Mouse (Mus musculus): ENCODE data around the gene Slc25a33. TPM values are rescaled to one million over a fixed set of nuclear protein-coding genes. Genes with fewer than 3 reads are reported as not detected.

Slc25a33 gene
- polyA plus RNA-seq, 1 experiment from 2014 or later: 14.2 TPM

GRCm38 (mm10) chr4:149797220-149797610, 23.1 kb upstream of the Slc25a33 start:
- H3K9me3 ChIP-seq (ENCODE audit: low read length): no peaks in the 10 kb centered on the region
- 78% methylated on average over 1 of the region's 1 CpGs for WGBS
- no peak overlapping the region for H3K4me2 ChIP-seq (replicated peaks; ENCODE audit: low read depth, low read length)
- H3K36me3 ChIP-seq (ENCODE audit: insufficient read depth, low read length): no peaks in the 10 kb centered on the region
- ATAC-seq (ENCODE audit: low FRiP score, low TSS enrichment): no peak
- no peaks in the 10 kb centered on the region for H3K27me3 ChIP-seq (ENCODE audit: insufficient read depth, low read length)
- peaks cover 31% of the 10 kb centered on the region for H3K4me1 ChIP-seq (ENCODE audit: insufficient read depth, low read length)
- no peak overlapping the region for H3K4me3 ChIP-seq (ENCODE audit: low read length)
- no peak overlapping the region for H3K9ac ChIP-seq (replicated peaks; ENCODE audit: low read length)
- no peak overlapping the region for H3K27ac ChIP-seq (ENCODE audit: low read length)

DNA sequence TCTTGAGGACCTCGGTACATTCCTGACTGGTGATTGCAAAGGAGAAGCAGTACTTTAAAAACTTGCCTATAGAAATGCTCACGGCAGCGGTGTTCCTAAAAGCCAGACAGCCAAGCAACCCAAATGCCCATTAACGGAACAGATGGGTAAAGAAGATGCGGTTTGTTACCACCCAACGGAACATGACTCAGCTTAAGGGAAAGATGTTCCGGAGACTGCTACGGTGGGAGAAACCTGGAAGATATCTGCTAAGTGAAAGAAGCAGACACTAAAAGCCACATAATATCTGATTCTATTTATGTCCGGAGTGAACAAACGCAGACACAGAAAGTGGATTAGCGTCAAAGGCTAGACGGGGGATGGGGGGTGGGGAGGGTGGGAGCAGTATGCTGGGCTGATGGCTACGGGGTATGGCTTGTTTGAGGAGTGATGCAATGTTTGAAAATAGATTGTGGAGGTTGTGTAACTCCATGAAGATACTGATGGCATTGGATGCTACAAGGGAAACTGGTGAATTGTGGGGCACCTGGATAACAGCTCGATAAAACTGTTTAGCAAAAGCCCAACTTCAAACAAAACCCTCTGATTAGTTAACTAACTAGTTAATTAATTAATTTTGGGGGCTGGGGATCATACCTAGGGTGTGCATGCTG, 22.6 kb upstream of the Slc25a33 start:
- Histone ChIP-seq H3K27me3 (ENCODE audit: insufficient read depth, low read length) (no peaks in the 10 kb centered on the region), H3K9ac (replicated peaks; ENCODE audit: low read length) (no peak overlapping the region), H3K9me3 (ENCODE audit: low read length) (no peaks in the 10 kb centered on the region), H3K36me3 (ENCODE audit: insufficient read depth, low read length) (no peaks in the 10 kb centered on the region), H3K4me1 (ENCODE audit: insufficient read depth, low read length) (peaks cover 31% of the 10 kb centered on the region), H3K4me3 (ENCODE audit: low read length) (no peak overlapping the region), H3K4me2 (replicated peaks; ENCODE audit: low read depth, low read length) (no peak overlapping the region), H3K27ac (ENCODE audit: low read length) (no peak overlapping the region)
- ATAC-seq (ENCODE audit: low FRiP score, low TSS enrichment): no peak
- 82% methylated on average over 14 of the region's 14 CpGs for WGBS

DNA sequence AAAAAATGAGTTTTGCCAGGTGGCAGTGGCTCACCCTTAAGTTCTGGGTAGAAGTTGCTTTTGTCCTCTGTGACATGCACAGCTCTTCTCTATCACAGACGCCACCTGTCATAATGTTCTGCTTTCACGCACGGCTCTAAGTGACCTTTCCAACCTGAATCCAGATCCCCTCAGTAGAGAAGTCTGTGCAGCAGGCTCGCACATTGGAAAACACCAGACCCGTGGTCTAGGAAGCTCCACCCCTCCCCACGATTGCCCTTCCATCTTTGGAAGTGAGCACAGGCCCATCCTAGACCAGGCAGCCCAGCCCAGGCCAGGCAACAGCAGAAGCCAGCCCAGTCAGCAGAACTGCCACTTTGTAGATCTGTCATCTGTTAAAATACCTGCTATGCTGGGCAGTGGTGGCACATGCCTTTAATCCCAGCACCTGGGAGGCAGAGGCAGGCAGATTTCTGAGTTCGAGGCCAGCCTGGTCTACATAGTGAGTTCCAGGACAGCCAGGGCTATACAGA, 20.9 kb upstream of the Slc25a33 start:
- Histone ChIP-seq H3K27ac (ENCODE audit: low read length) (no peak overlapping the region), H3K36me3 (ENCODE audit: insufficient read depth, low read length) (no peaks in the 10 kb centered on the region), H3K9ac (replicated peaks; ENCODE audit: low read length) (no peak overlapping the region), H3K4me2 (replicated peaks; ENCODE audit: low read depth, low read length) (no peak overlapping the region), H3K27me3 (ENCODE audit: insufficient read depth, low read length) (no peaks in the 10 kb centered on the region), H3K4me3 (ENCODE audit: low read length) (no peak overlapping the region), H3K9me3 (ENCODE audit: low read length) (no peaks in the 10 kb centered on the region), H3K4me1 (ENCODE audit: insufficient read depth, low read length) (peaks cover 29% of the 10 kb centered on the region)
- no peak for ATAC-seq (ENCODE audit: low FRiP score, low TSS enrichment)
- 87% methylated on average over 7 of the region's 7 CpGs for WGBS

DNA sequence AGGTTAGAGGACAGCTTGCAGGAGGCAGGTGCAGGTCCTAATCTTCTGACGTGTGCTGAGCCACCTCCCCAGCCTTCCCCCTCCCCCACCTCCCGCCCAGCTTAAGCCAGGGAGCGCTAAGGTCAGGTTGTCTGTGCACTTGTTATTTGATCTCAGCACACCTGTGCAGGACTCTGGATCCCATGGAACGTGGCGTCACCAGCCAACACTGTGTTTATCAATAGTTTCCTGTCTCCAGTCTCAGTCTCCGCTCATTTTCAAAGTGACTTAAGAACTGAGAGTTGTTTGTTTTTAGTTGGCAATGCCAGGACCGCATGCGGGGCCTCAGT, 19.9 kb upstream of the Slc25a33 start:
- ATAC-seq (ENCODE audit: low FRiP score, low TSS enrichment): peak; percentile 37; the same call in 1 of the 2 replicates
- no peak overlapping the region for H3K4me3 ChIP-seq (ENCODE audit: low read length)
- no peak overlapping the region for H3K27ac ChIP-seq (ENCODE audit: low read length)
- WGBS: 35% methylated on average over 8 of the region's 8 CpGs
- no peaks in the 10 kb centered on the region for H3K36me3 ChIP-seq (ENCODE audit: insufficient read depth, low read length)
- no peak overlapping the region for H3K9ac ChIP-seq (replicated peaks; ENCODE audit: low read length)
- H3K4me2 ChIP-seq (replicated peaks; ENCODE audit: low read depth, low read length): no peak overlapping the region
- H3K4me1 ChIP-seq (ENCODE audit: insufficient read depth, low read length): peaks cover 30% of the 10 kb centered on the region
- no peaks in the 10 kb centered on the region for H3K27me3 ChIP-seq (ENCODE audit: insufficient read depth, low read length)
- H3K9me3 ChIP-seq (ENCODE audit: low read length): no peaks in the 10 kb centered on the region

DNA sequence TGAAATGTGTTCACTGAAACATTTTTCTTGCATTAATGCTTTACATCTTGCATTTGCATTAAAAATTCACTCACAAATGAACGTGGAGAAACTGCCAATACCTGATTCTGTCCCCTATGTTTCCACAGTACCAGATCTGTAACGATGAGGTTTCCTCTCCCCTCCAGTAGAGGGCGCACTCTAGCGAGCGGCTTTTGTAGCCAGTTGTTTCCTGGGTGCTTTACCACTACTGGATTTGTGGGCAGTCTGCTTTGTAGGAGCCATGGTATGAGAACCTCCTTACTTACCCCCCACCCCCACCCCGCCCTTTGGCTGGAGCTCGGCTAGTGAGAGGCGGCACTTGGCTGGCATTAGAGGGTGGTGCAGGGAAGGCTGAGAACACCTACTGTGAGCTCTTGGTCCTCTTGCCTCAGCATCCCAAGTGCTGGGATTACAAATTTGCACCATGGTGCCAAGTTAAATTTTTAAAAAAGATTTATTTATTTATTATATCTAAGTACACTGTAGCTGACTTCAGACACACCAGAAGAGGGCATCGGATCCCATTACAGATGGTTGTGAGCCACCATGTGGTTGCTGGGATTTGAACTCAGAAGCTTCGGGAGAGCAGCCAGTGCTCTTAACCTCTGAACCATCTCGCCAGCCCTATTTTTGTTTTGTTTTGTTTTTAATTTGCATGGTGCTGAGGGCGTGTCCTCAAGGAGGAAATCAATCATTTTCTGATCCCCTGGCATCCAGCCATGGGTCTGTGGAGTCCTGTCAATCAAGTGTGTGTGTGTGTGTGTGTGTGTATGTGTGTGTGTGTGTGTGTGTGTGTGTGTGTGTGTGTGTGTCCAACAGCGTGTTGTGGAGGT, 19.3 kb upstream of the Slc25a33 start:
- Histone ChIP-seq H3K4me3 (ENCODE audit: low read length) (no peak overlapping the region), H3K27ac (ENCODE audit: low read length) (no peak overlapping the region), H3K4me2 (replicated peaks; ENCODE audit: low read depth, low read length) (no peak overlapping the region), H3K36me3 (ENCODE audit: insufficient read depth, low read length) (no peaks in the 10 kb centered on the region), H3K4me1 (ENCODE audit: insufficient read depth, low read length) (peaks cover 24% of the 10 kb centered on the region), H3K9ac (replicated peaks; ENCODE audit: low read length) (no peak overlapping the region), H3K9me3 (ENCODE audit: low read length) (no peaks in the 10 kb centered on the region), H3K27me3 (ENCODE audit: insufficient read depth, low read length) (no peaks in the 10 kb centered on the region)
- WGBS: 46% methylated on average over 13 of the region's 13 CpGs
- ATAC-seq (ENCODE audit: low FRiP score, low TSS enrichment): peak; percentile 4; the same call in 1 of the 2 replicates

DNA sequence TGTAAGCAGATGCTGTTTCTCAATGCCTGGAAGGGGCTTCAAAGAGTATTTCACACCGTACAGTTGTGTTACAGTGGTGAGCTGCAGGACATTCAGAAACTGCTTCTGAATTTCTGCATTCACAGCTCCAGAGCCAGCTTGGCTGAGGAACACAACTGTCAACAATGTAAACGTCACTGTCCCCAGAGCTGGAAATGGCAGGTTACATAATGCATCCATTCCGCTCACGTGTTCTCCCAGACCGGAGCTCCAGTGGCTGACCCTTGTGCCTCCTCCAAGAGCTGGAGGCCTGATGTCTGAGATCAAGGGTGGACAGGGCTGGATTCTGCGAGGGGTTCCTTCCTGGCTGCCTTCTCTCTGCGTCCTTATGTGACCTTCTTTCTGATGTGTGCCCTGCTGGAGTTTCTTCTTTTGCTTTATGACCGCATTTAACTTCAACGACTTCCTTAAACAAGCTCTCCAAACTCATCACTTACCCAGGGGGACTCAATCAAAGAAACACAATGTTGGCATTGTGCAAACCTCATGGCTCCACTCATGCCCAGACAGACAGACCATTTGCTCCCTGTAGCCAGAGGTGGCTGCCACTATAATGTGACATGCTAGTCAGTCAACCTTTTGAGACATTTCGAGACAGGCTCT, 18.2 kb upstream of the Slc25a33 start:
- Histone ChIP-seq H3K27ac (ENCODE audit: low read length) (no peak overlapping the region), H3K36me3 (ENCODE audit: insufficient read depth, low read length) (no peaks in the 10 kb centered on the region), H3K27me3 (ENCODE audit: insufficient read depth, low read length) (no peaks in the 10 kb centered on the region), H3K4me2 (replicated peaks; ENCODE audit: low read depth, low read length) (no peak overlapping the region), H3K4me3 (ENCODE audit: low read length) (no peak overlapping the region), H3K9ac (replicated peaks; ENCODE audit: low read length) (no peak overlapping the region), H3K4me1 (ENCODE audit: insufficient read depth, low read length) (peaks cover 20% of the 10 kb centered on the region), H3K9me3 (ENCODE audit: low read length) (no peaks in the 10 kb centered on the region)
- ATAC-seq (ENCODE audit: low FRiP score, low TSS enrichment): no peak
- 30% methylated on average over 10 of the region's 10 CpGs for WGBS

- Histone ChIP-seq H3K27ac (ENCODE audit: low read length) (no peak overlapping the region), H3K9me3 (ENCODE audit: low read length) (no peaks in the 10 kb centered on the region)
- ATAC-seq (ENCODE audit: low FRiP score, low TSS enrichment): no peak
These were observed 17.4 kb upstream of the Slc25a33 start for GRCm38 (mm10) chr4:149791470-149791869.

DNA sequence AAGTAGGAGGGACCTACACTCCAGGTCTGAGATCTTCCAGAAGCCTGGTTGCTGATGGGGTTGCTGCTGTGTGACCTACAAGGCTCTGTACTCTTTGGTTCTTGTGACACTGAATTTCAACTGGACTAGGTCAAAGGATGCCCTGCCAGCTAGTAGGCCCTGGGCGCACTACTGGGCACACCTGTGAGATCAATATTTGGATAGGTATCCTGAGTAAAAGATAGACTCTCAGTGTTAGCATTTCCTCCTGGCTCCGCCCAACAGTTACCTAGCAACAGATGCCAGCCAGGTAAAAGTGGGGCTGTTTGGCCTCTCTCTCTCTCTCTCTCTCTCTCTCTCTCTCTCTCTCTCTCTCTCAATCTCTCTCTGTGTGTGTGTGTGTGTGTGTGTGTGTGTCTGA, 16.9 kb upstream of the Slc25a33 start:
- no peaks in the 10 kb centered on the region for H3K9me3 ChIP-seq (ENCODE audit: low read length)
- H3K27ac ChIP-seq (ENCODE audit: low read length): peak overlapping the region; percentile 54
- H3K27me3 ChIP-seq (ENCODE audit: insufficient read depth, low read length): no peaks in the 10 kb centered on the region
- no peak overlapping the region for H3K4me2 ChIP-seq (replicated peaks; ENCODE audit: low read depth, low read length)
- peaks cover 20% of the 10 kb centered on the region for H3K4me1 ChIP-seq (ENCODE audit: insufficient read depth, low read length)
- no peak overlapping the region for H3K4me3 ChIP-seq (ENCODE audit: low read length)
- no peaks in the 10 kb centered on the region for H3K36me3 ChIP-seq (ENCODE audit: insufficient read depth, low read length)
- WGBS: 93% methylated on average over 2 of the region's 2 CpGs
- H3K9ac ChIP-seq (replicated peaks; ENCODE audit: low read length): no peak overlapping the region
- no peak for ATAC-seq (ENCODE audit: low FRiP score, low TSS enrichment)

More at GRCm38 (mm10) chr4:149791470-149791869, 17.4 kb upstream of the Slc25a33 start:
- Histone ChIP-seq H3K27me3 (ENCODE audit: insufficient read depth, low read length) (no peaks in the 10 kb centered on the region), H3K36me3 (ENCODE audit: insufficient read depth, low read length) (no peaks in the 10 kb centered on the region), H3K4me1 (ENCODE audit: insufficient read depth, low read length) (peaks cover 20% of the 10 kb centered on the region), H3K9ac (replicated peaks; ENCODE audit: low read length) (no peak overlapping the region), H3K4me3 (ENCODE audit: low read length) (no peak overlapping the region), H3K4me2 (replicated peaks; ENCODE audit: low read depth, low read length) (no peak overlapping the region)
- 82% methylated on average over 4 of the region's 4 CpGs for WGBS

DNA sequence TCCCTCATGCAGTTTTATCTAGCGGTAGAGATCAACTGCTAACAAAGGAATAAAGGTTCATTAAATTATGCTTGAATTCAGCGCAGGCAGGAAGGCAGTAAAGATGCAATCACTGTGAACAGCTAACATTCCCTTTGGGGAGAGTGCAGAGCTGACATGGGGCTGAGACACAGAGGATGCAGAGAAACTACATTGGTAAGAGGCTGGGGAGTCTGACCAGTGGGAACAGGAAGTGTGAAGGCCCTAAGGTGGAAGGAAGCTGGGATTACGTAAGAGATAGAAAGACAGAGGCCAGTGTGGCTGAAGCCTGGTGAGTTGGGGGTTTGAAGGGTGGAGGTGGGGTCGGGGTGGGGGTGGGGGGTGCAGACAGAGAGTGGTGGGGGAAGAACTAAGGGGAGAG, 16.5 kb upstream of the Slc25a33 start:
- Histone ChIP-seq H3K4me1 (ENCODE audit: insufficient read depth, low read length) (peaks cover 20% of the 10 kb centered on the region), H3K27me3 (ENCODE audit: insufficient read depth, low read length) (no peaks in the 10 kb centered on the region), H3K4me2 (replicated peaks; ENCODE audit: low read depth, low read length) (no peak overlapping the region), H3K27ac (ENCODE audit: low read length) (peak overlapping the region; percentile 54), H3K9ac (replicated peaks; ENCODE audit: low read length) (no peak overlapping the region), H3K9me3 (ENCODE audit: low read length) (no peaks in the 10 kb centered on the region), H3K36me3 (ENCODE audit: insufficient read depth, low read length) (no peaks in the 10 kb centered on the region), H3K4me3 (ENCODE audit: low read length) (no peak overlapping the region)
- ATAC-seq (ENCODE audit: low FRiP score, low TSS enrichment): no peak
- WGBS: 47% methylated on average over 4 of the region's 4 CpGs

All from kidney, embryonic 16.5 days (tissue).